Mouse (Mus musculus): ENCODE data around the gene Hdhd5. TPM values are rescaled to one million over a fixed set of nuclear protein-coding genes. Genes with fewer than 3 reads are reported as not detected.

Gene Hdhd5
- polyA plus RNA-seq, 1 experiment = 17.5 TPM

GRCm38 (mm10) chr6:120539781-120540231 is 8.7 kb upstream of the Hdhd5 start:
- no peaks in the 10 kb centered on the region for H3K27me3 ChIP-seq (ENCODE audit: control insufficient read depth, insufficient read depth, low read length, poor library complexity, severe bottlenecking)
- H3K27ac ChIP-seq (ENCODE audit: insufficient read depth, low read length) = 0 out of 2 replicates have a peak overlapping the region, but pooled peaks have one; percentile 2
- no peaks in the 10 kb centered on the region for H3K9me3 ChIP-seq (replicated peaks; ENCODE audit: control insufficient read depth, insufficient read depth, low read length, poor library complexity, severe bottlenecking)
- peak overlapping the region; percentile 61; the same call in 1 of the 2 replicates for H3K9ac ChIP-seq (ENCODE audit: low read depth, poor library complexity, severe bottlenecking)
- no peaks in the 10 kb centered on the region for H3K36me3 ChIP-seq (ENCODE audit: control insufficient read depth, insufficient read depth, low read length, poor library complexity, severe bottlenecking)
- H3K4me3 ChIP-seq (ENCODE audit: low read depth, low read length) = peak overlapping the region; percentile 31; the same call in 1 of the 2 replicates
- no peak for TF ChIP-seq CTCF (IDR thresholded peaks at IDR 0.05; ENCODE audit: low read depth, low read length)
- no peak for TF ChIP-seq EP300 (IDR thresholded peaks at IDR 0.05; ENCODE audit: insufficient read depth, low read depth, low read length)
- no peak for TF ChIP-seq POLR2A (IDR thresholded peaks at IDR 0.05; ENCODE audit: insufficient read depth, low read length)
- no peaks in the 10 kb centered on the region for H3K4me1 ChIP-seq (ENCODE audit: control insufficient read depth, insufficient read depth, low read length)

GRCm38 (mm10) chr6:120539132-120539759 is 8.1 kb upstream of the Hdhd5 start:
- peak; percentile 98 for TF ChIP-seq CTCF (IDR thresholded peaks at IDR 0.05; ENCODE audit: low read depth, low read length)
- TF ChIP-seq EP300 (IDR thresholded peaks at IDR 0.05; ENCODE audit: insufficient read depth, low read depth, low read length) = 0 out of 2 replicates have a peak, but pooled peaks have one; percentile 36
- TF ChIP-seq POLR2A (IDR thresholded peaks at IDR 0.05; ENCODE audit: insufficient read depth, low read length) = no peak
- Histone ChIP-seq H3K4me1 (ENCODE audit: control insufficient read depth, insufficient read depth, low read length) (no peaks in the 10 kb centered on the region), H3K4me3 (ENCODE audit: low read depth, low read length) (peak overlapping the region; percentile 31), H3K9ac (ENCODE audit: low read depth, poor library complexity, severe bottlenecking) (peak overlapping the region; percentile 61), H3K27me3 (ENCODE audit: control insufficient read depth, insufficient read depth, low read length, poor library complexity, severe bottlenecking) (no peaks in the 10 kb centered on the region), H3K27ac (ENCODE audit: insufficient read depth, low read length) (0 out of 2 replicates have a peak overlapping the region, but pooled peaks have one; percentile 2), H3K36me3 (ENCODE audit: control insufficient read depth, insufficient read depth, low read length, poor library complexity, severe bottlenecking) (no peaks in the 10 kb centered on the region), H3K9me3 (replicated peaks; ENCODE audit: control insufficient read depth, insufficient read depth, low read length, poor library complexity, severe bottlenecking) (no peaks in the 10 kb centered on the region)

GRCm38 (mm10) chr6:120536337-120536736 is 5.2 kb upstream of the Hdhd5 start:
- Histone ChIP-seq H3K36me3 (ENCODE audit: control insufficient read depth, insufficient read depth, low read length, poor library complexity, severe bottlenecking) (no peaks in the 10 kb centered on the region), H3K27me3 (ENCODE audit: control insufficient read depth, insufficient read depth, low read length, poor library complexity, severe bottlenecking) (no peaks in the 10 kb centered on the region), H3K9me3 (replicated peaks; ENCODE audit: control insufficient read depth, insufficient read depth, low read length, poor library complexity, severe bottlenecking) (no peaks in the 10 kb centered on the region), H3K4me3 (ENCODE audit: low read depth, low read length) (no peak overlapping the region), H3K9ac (ENCODE audit: low read depth, poor library complexity, severe bottlenecking) (no peak overlapping the region), H3K27ac (ENCODE audit: insufficient read depth, low read length) (no peak overlapping the region), H3K4me1 (ENCODE audit: control insufficient read depth, insufficient read depth, low read length) (no peaks in the 10 kb centered on the region)
- peak; percentile 31 for TF ChIP-seq CTCF (IDR thresholded peaks at IDR 0.05; ENCODE audit: low read depth, low read length)
- no peak for TF ChIP-seq EP300 (IDR thresholded peaks at IDR 0.05; ENCODE audit: insufficient read depth, low read depth, low read length)

DNA sequence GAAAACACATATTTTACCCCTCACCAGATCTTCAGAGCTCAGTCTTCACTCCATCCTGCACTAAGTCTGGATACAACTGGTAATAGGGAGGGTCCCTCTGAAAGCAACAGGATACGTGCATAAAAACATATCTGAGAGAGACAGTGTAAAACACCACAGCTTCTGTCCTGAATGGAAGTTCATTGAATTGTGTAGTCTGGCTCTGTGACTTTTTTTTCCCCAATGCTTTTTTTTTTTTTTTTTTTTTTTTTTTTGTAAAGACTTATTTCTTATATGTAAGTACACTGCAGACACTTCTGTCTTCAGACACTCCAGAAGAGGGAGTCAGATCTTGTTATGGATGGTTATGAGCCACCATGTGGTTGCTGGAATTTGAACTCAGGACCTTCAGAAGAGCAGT is 1.5 kb upstream of the Hdhd5 start:
- Histone ChIP-seq H3K9me3 (replicated peaks; ENCODE audit: control insufficient read depth, insufficient read depth, low read length, poor library complexity, severe bottlenecking) (no peaks in the 10 kb centered on the region), H3K27me3 (ENCODE audit: control insufficient read depth, insufficient read depth, low read length, poor library complexity, severe bottlenecking) (no peaks in the 10 kb centered on the region), H3K36me3 (ENCODE audit: control insufficient read depth, insufficient read depth, low read length, poor library complexity, severe bottlenecking) (no peaks in the 10 kb centered on the region), H3K4me1 (ENCODE audit: control insufficient read depth, insufficient read depth, low read length) (peaks cover 2% of the 10 kb centered on the region), H3K4me3 (ENCODE audit: low read depth, low read length) (no peak overlapping the region), H3K27ac (ENCODE audit: insufficient read depth, low read length) (no peak overlapping the region), H3K9ac (ENCODE audit: low read depth, poor library complexity, severe bottlenecking) (no peak overlapping the region)
- TF ChIP-seq CTCF (IDR thresholded peaks at IDR 0.05; ENCODE audit: low read depth, low read length) = no peak
- TF ChIP-seq POLR2A (IDR thresholded peaks at IDR 0.05; ENCODE audit: insufficient read depth, low read length) = no peak
- TF ChIP-seq EP300 (IDR thresholded peaks at IDR 0.05; ENCODE audit: insufficient read depth, low read depth, low read length) = no peak

GRCm38 (mm10) chr6:120529123-120529522 is 2.0 kb downstream of the Hdhd5 start:
- H3K27me3 ChIP-seq (ENCODE audit: control insufficient read depth, insufficient read depth, low read length, poor library complexity, severe bottlenecking) = no peaks in the 10 kb centered on the region
- no peak overlapping the region for H3K4me3 ChIP-seq (ENCODE audit: low read depth, low read length)
- H3K9me3 ChIP-seq (replicated peaks; ENCODE audit: control insufficient read depth, insufficient read depth, low read length, poor library complexity, severe bottlenecking) = no peaks in the 10 kb centered on the region
- peaks cover 2% of the 10 kb centered on the region for H3K4me1 ChIP-seq (ENCODE audit: control insufficient read depth, insufficient read depth, low read length)
- no peaks in the 10 kb centered on the region for H3K36me3 ChIP-seq (ENCODE audit: control insufficient read depth, insufficient read depth, low read length, poor library complexity, severe bottlenecking)
- no peak overlapping the region for H3K27ac ChIP-seq (ENCODE audit: insufficient read depth, low read length)
- no peak overlapping the region for H3K9ac ChIP-seq (ENCODE audit: low read depth, poor library complexity, severe bottlenecking)
- TF ChIP-seq CTCF (IDR thresholded peaks at IDR 0.05; ENCODE audit: low read depth, low read length) (no peak), POLR2A (IDR thresholded peaks at IDR 0.05; ENCODE audit: insufficient read depth, low read length) (no peak), EP300 (IDR thresholded peaks at IDR 0.05; ENCODE audit: insufficient read depth, low read depth, low read length) (no peak)

GRCm38 (mm10) chr6:120524796-120525195 is 6.3 kb downstream of the Hdhd5 start:
- Histone ChIP-seq H3K36me3 (ENCODE audit: control insufficient read depth, insufficient read depth, low read length, poor library complexity, severe bottlenecking) (0 out of 2 replicates have a peak, but pooled peaks cover 8% of the 10 kb centered on the region), H3K4me1 (ENCODE audit: control insufficient read depth, insufficient read depth, low read length) (no peaks in the 10 kb centered on the region)

More at GRCm38 (mm10) chr6:120524796-120525195, 6.3 kb downstream of the Hdhd5 start:
- TF ChIP-seq CTCF (IDR thresholded peaks at IDR 0.05; ENCODE audit: low read depth, low read length) = no peak
- no peak for TF ChIP-seq EP300 (IDR thresholded peaks at IDR 0.05; ENCODE audit: insufficient read depth, low read depth, low read length)
- no peak for TF ChIP-seq POLR2A (IDR thresholded peaks at IDR 0.05; ENCODE audit: insufficient read depth, low read length)
- no peak overlapping the region for H3K27ac ChIP-seq (ENCODE audit: insufficient read depth, low read length)
- H3K4me3 ChIP-seq (ENCODE audit: low read depth, low read length) = no peak overlapping the region
- H3K27me3 ChIP-seq (ENCODE audit: control insufficient read depth, insufficient read depth, low read length, poor library complexity, severe bottlenecking) = no peaks in the 10 kb centered on the region
- H3K9me3 ChIP-seq (replicated peaks; ENCODE audit: control insufficient read depth, insufficient read depth, low read length, poor library complexity, severe bottlenecking) = no peaks in the 10 kb centered on the region
- no peak overlapping the region for H3K9ac ChIP-seq (ENCODE audit: low read depth, poor library complexity, severe bottlenecking)

Data from ES-Bruce4 (cell line).